8 mouse cellular contexts compared by ENCODE assay signal in the genomic region with DNA sequence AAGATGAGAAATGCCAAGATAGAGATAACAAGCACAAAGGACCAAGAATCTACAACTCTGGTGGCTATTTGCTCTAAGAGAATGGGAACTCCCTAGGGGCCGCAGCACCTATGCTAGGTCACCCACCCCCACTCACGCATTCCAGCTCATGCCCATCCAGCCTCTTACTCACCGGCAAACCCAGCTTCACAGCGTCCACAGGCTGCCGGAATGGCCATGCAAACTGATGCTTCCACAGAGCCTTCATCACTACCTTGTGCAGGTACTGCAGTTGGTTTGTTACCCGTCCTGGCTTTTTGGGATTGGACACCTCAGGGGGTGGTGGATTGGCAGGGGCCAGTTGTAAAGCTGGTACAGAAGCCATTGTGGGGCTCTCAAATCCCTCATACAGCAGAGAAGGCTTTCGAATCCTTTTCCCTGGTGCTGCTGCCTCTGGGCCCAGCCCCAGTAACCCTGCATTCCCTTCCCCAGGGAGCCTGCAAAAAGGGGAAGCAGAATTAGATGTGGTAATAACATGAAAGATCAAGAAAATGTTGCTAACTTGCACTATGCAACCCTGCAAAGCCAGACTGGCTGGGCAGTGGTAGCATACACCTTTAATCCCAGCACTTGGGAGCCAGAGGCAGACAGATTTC. TPM values are rescaled to one million over a fixed set of nuclear protein-coding genes. Genes with fewer than 3 reads are reported as not detected.
DNase-seq lines count a peak whose midpoint lies in the region; ATAC-seq lines count a peak whose summit lies in the region.

No protein-coding gene starts in this region.

- 18% methylated on average over 7 of the region's 7 CpGs for WGBS in lung, embryonic 15.5 days
- 39% methylated on average over 7 of the region's 7 CpGs for WGBS in hindbrain, embryonic 13.5 days
- WGBS in midbrain, embryonic 15.5 days = 29% methylated on average over 7 of the region's 7 CpGs

- peaks cover 64% of the 10 kb centered on the region for H3K36me3 ChIP-seq in lung, embryonic 15.5 days
- peaks cover 64% of the 10 kb centered on the region for H3K36me3 ChIP-seq in hindbrain, embryonic 13.5 days
- H3K36me3 ChIP-seq in midbrain, embryonic 15.5 days (replicated peaks) = peaks cover 41% of the 10 kb centered on the region

- H3K4me2 ChIP-seq in lung, embryonic 15.5 days = peak overlapping the region; percentile 82
- H3K4me2 ChIP-seq in hindbrain, embryonic 13.5 days = peak overlapping the region; percentile 93
- H3K4me2 ChIP-seq in midbrain, embryonic 15.5 days = peak overlapping the region; percentile 88

- H3K4me3 ChIP-seq in lung, embryonic 15.5 days = peak overlapping the region; percentile 75
- peak overlapping the region; percentile 95 for H3K4me3 ChIP-seq in hindbrain, embryonic 13.5 days
- peak overlapping the region; percentile 90 for H3K4me3 ChIP-seq in midbrain, embryonic 15.5 days

- H3K4me1 ChIP-seq in lung, embryonic 15.5 days = peaks cover 19% of the 10 kb centered on the region
- peaks cover 31% of the 10 kb centered on the region for H3K4me1 ChIP-seq in hindbrain, embryonic 13.5 days (replicated peaks)
- H3K4me1 ChIP-seq in midbrain, embryonic 15.5 days = peaks cover 29% of the 10 kb centered on the region

- no peaks in the 10 kb centered on the region for H3K9me3 ChIP-seq in lung, embryonic 15.5 days
- H3K9me3 ChIP-seq in hindbrain, embryonic 13.5 days = no peaks in the 10 kb centered on the region
- H3K9me3 ChIP-seq in midbrain, embryonic 15.5 days = no peaks in the 10 kb centered on the region

- H3K27ac ChIP-seq in lung, embryonic 15.5 days = no peak overlapping the region
- 0 out of 2 replicates have a peak overlapping the region, but pooled peaks have one; percentile 3 for H3K27ac ChIP-seq in hindbrain, embryonic 13.5 days
- H3K27ac ChIP-seq in midbrain, embryonic 15.5 days = no peak overlapping the region

- no peak for DNase-seq in lung, adult 18-20 months
- DNase-seq in cerebellum, postnatal 14 days = peak; percentile 23 to 48
- no peak for DNase-seq in kidney, postnatal 10 days
- no peak for DNase-seq in adrenal gland, postnatal 25 days

- no peaks in the 10 kb centered on the region for H3K27me3 ChIP-seq in lung, embryonic 15.5 days
- no peaks in the 10 kb centered on the region for H3K27me3 ChIP-seq in hindbrain, embryonic 13.5 days
- H3K27me3 ChIP-seq in midbrain, embryonic 15.5 days (replicated peaks) = no peaks in the 10 kb centered on the region

- H3K9ac ChIP-seq in lung, embryonic 15.5 days = peak overlapping the region; percentile 83
- H3K9ac ChIP-seq in hindbrain, embryonic 13.5 days = peak overlapping the region; percentile 97
- H3K9ac ChIP-seq in midbrain, embryonic 15.5 days = peak overlapping the region; percentile 73

- ATAC-seq in lung, embryonic 15.5 days (ENCODE audit: borderline replicate concordance, extremely low read depth, low FRiP score, low TSS enrichment) = no peak
- no peak for ATAC-seq in hindbrain, embryonic 13.5 days (ENCODE audit: low FRiP score)
- ATAC-seq in midbrain, embryonic 15.5 days (replicated peaks) = no peak
- no peak for ATAC-seq in frontal cortex, adult (ENCODE audit: low TSS enrichment)

RNA-seq across cellular contexts. Expression of gene H2-DMa, which starts 2.5 kb away (rescaled TPM):
- polyA plus RNA-seq in lung, embryonic 15.5 days (2015; fragmentation: Nextera tagmentation; extraction: Ambion mirVana) = 12.1 and 13.8 TPM in 2 replicates
- polyA plus RNA-seq in hindbrain, embryonic 13.5 days (2015; fragmentation: Nextera tagmentation; extraction: Ambion mirVana) = 14.4 and 16.9 TPM in 2 replicates
- 17.2 and 18.8 TPM in 2 replicates for polyA plus RNA-seq in midbrain, embryonic 15.5 days (2015; fragmentation: Nextera tagmentation; extraction: Ambion mirVana)
- total RNA-seq in adrenal gland, postnatal 25 days (2021) = 9.0 and 11.5 TPM in 2 replicates

RNA-seq across cellular contexts. Expression of gene Brd2, which starts 5.6 kb away (rescaled TPM):
- 102 and 106 TPM in 2 replicates for polyA plus RNA-seq in lung, embryonic 15.5 days (2015; fragmentation: Nextera tagmentation; extraction: Ambion mirVana)
- 127 and 129 TPM in 2 replicates for polyA plus RNA-seq in hindbrain, embryonic 13.5 days (2015; fragmentation: Nextera tagmentation; extraction: Ambion mirVana)
- polyA plus RNA-seq in midbrain, embryonic 15.5 days (2015; fragmentation: Nextera tagmentation; extraction: Ambion mirVana) = 137 and 140 TPM in 2 replicates
- total RNA-seq in adrenal gland, postnatal 25 days (2021) = 209 and 233 TPM in 2 replicates

RNA-seq across cellular contexts. Expression of gene H2-Oa, which starts 24.7 kb away (rescaled TPM):
- polyA plus RNA-seq in lung, embryonic 15.5 days (2015; fragmentation: Nextera tagmentation; extraction: Ambion mirVana) = 0.44 and 1.0 TPM in 2 replicates
- 0.18 TPM in 1 of 2 replicates, not detected in the other for polyA plus RNA-seq in hindbrain, embryonic 13.5 days (2015; fragmentation: Nextera tagmentation; extraction: Ambion mirVana)
- not detected in 2 replicates for polyA plus RNA-seq in midbrain, embryonic 15.5 days (2015; fragmentation: Nextera tagmentation; extraction: Ambion mirVana)
- total RNA-seq in adrenal gland, postnatal 25 days (2021) = 0.27 TPM in 1 of 2 replicates, not detected in the other

RNA-seq across cellular contexts. Expression of gene H2-DMb2, which starts 26.3 kb away (rescaled TPM):
- polyA plus RNA-seq in lung, embryonic 15.5 days (2015; fragmentation: Nextera tagmentation; extraction: Ambion mirVana) = 1.8 and 1.9 TPM in 2 replicates
- 0.27 TPM in 2 replicates for polyA plus RNA-seq in hindbrain, embryonic 13.5 days (2015; fragmentation: Nextera tagmentation; extraction: Ambion mirVana)
- polyA plus RNA-seq in midbrain, embryonic 15.5 days (2015; fragmentation: Nextera tagmentation; extraction: Ambion mirVana) = 0.27 and 0.65 TPM in 2 replicates
- total RNA-seq in adrenal gland, postnatal 25 days (2021) = 1.7 TPM in 1 of 2 replicates, not detected in the other

RNA-seq across cellular contexts. Expression of gene H2-DMb1, which starts 36.0 kb away (rescaled TPM):
- 2.0 and 3.2 TPM in 2 replicates for polyA plus RNA-seq in lung, embryonic 15.5 days (2015; fragmentation: Nextera tagmentation; extraction: Ambion mirVana)
- polyA plus RNA-seq in hindbrain, embryonic 13.5 days (2015; fragmentation: Nextera tagmentation; extraction: Ambion mirVana) = 0.60 and 0.84 TPM in 2 replicates
- 0.79 and 1.2 TPM in 2 replicates for polyA plus RNA-seq in midbrain, embryonic 15.5 days (2015; fragmentation: Nextera tagmentation; extraction: Ambion mirVana)
- total RNA-seq in adrenal gland, postnatal 25 days (2021) = 2.4 and 3.0 TPM in 2 replicates

Comparison
In these comparisons a context has a peak if more than half of its experiments do, and no peak if none do; other contexts are left out.
1. DNase-seq: peak in cerebellum, postnatal 14 days (2 of 2); none in lung, adult 18-20 months (0 of 2), kidney, postnatal 10 days (single experiment) and adrenal gland, postnatal 25 days (single experiment).
2. Peak in every context shown above with its lines, with median percentiles within 50 percentile points of each other: H3K4me2 ChIP-seq, H3K4me3 ChIP-seq and H3K9ac ChIP-seq.